Mouse (Mus musculus): Measurements from ENCODE around the gene Pacsin3. TPM values are rescaled to one million over a fixed set of nuclear protein-coding genes. Genes with fewer than 3 reads are reported as not detected.

Gene Pacsin3
- total and polyA plus RNA-seq, 3 experiments, result 0.16 to 0.33 TPM; not detected in 1

DNA sequence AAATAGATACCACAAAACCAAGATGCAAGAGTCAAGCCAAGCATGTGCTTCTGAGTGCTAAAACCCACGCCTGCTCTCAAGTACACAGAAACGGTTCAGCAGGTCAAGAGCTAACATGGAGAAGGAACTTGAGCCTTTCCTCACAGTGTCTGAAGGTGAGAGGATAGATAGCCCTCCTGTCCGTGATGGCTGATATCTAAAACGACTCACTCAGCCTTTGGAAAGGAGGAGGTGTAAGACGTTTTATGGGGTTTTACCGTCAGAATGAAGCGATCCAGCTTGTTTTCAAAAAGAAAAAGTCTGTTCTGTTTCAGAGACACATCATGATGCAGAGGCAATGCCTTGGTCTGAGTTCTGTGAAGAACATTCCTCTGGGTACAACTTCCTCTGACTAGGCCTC is 58.4 kb downstream of the Pacsin3 start:
- Histone ChIP-seq H3K4me1 (ENCODE audit: insufficient read depth, low read depth, low read length) (no peaks in the 10 kb centered on the region), H3K9me3 (replicated peaks) (no peaks in the 10 kb centered on the region), H3K27me3 (ENCODE audit: insufficient read depth, low read length) (peaks cover 19% of the 10 kb centered on the region), H3K4me3 (ENCODE audit: low read depth, low read length) (no peak overlapping the region), H3K36me3 (replicated peaks) (no peaks in the 10 kb centered on the region)
- no peak for TF ChIP-seq TAL1 (conservative IDR thresholded peaks at IDR 0.05; ENCODE audit: low read depth, low read length)
- no peak for TF ChIP-seq CTCF (IDR thresholded peaks at IDR 0.05; ENCODE audit: low read depth, low read length)
- TF ChIP-seq GATA1 (IDR thresholded peaks at IDR 0.05; ENCODE audit: borderline replicate concordance, low read length), result no peak
- no peak for TF ChIP-seq GATA2 (IDR thresholded peaks at IDR 0.05; ENCODE audit: borderline replicate concordance, low read depth, low read length)
- TF ChIP-seq POLR2AphosphoS5 (IDR thresholded peaks at IDR 0.05; ENCODE audit: insufficient replicate concordance, low read depth, low read length), result no peak
- no peak for DNase-seq (ENCODE audit: low spot score)
- ATAC-seq (ENCODE audit: extremely low read depth, insufficient number of reproducible peaks, low FRiP score, poor library complexity, severe bottlenecking), result no peak

Other genes starting within 250 kb of the Pacsin3 start
- gene Rapsn, start 220.3 kb upstream of the Pacsin3 start, total RNA-seq (2014; fragmentation: Nextera tagmentation), result 1.8 TPM in 1 of 2 replicates, not detected in the other
- gene Rapsn, start 220.3 kb upstream of the Pacsin3 start, total RNA-seq (2017), result 3.4 and 4.4 TPM in 2 replicates
- gene Rapsn, start 220.3 kb upstream of the Pacsin3 start, polyA plus RNA-seq (2012), result 2.3 and 3.7 TPM in 2 replicates
- 109 and 141 TPM in 2 replicates for gene Psmc3, start 201.9 kb upstream of the Pacsin3 start, total RNA-seq (2014; fragmentation: Nextera tagmentation)
- 280 and 333 TPM in 2 replicates for gene Psmc3, start 201.9 kb upstream of the Pacsin3 start, total RNA-seq (2017)
- 151 and 165 TPM in 2 replicates for gene Psmc3, start 201.9 kb upstream of the Pacsin3 start, polyA plus RNA-seq (2012)
- 23.6 and 24.9 TPM in 2 replicates for gene Slc39a13, start 185.5 kb upstream of the Pacsin3 start, total RNA-seq (2014; fragmentation: Nextera tagmentation)
- 8.6 and 12.7 TPM in 2 replicates for gene Slc39a13, start 185.5 kb upstream of the Pacsin3 start, total RNA-seq (2017)
- 12.1 and 13.6 TPM in 2 replicates for gene Slc39a13, start 185.5 kb upstream of the Pacsin3 start, polyA plus RNA-seq (2012)
- gene Spi1, start 173.6 kb upstream of the Pacsin3 start, total RNA-seq (2014; fragmentation: Nextera tagmentation), result 79.8 and 99.2 TPM in 2 replicates
- gene Spi1, start 173.6 kb upstream of the Pacsin3 start, total RNA-seq (2017), result 23.5 and 25.4 TPM in 2 replicates
- 135 and 138 TPM in 2 replicates for gene Spi1, start 173.6 kb upstream of the Pacsin3 start, polyA plus RNA-seq (2012)
- not detected in 2 replicates for gene Mybpc3, start 137.8 kb upstream of the Pacsin3 start, total RNA-seq (2014; fragmentation: Nextera tagmentation)
- gene Mybpc3, start 137.8 kb upstream of the Pacsin3 start, total RNA-seq (2017), result under 0.01 TPM in 1 of 2 replicates, not detected in the other
- gene Mybpc3, start 137.8 kb upstream of the Pacsin3 start, polyA plus RNA-seq (2012), result not detected in 2 replicates
- 26.7 and 33.2 TPM in 2 replicates for gene Madd, start 72.1 kb upstream of the Pacsin3 start, total RNA-seq (2014; fragmentation: Nextera tagmentation)
- gene Madd, start 72.1 kb upstream of the Pacsin3 start, total RNA-seq (2017), result 18.0 and 22.5 TPM in 2 replicates
- gene Madd, start 72.1 kb upstream of the Pacsin3 start, polyA plus RNA-seq (2012), result 8.2 and 10.4 TPM in 2 replicates
- not detected in 2 replicates for gene Nr1h3, start 53.1 kb upstream of the Pacsin3 start, total RNA-seq (2014; fragmentation: Nextera tagmentation)
- gene Nr1h3, start 53.1 kb upstream of the Pacsin3 start, total RNA-seq (2017), result 0.38 and 0.52 TPM in 2 replicates
- 0.18 and 0.27 TPM in 2 replicates for gene Nr1h3, start 53.1 kb upstream of the Pacsin3 start, polyA plus RNA-seq (2012)
- gene Acp2, start 53.1 kb upstream of the Pacsin3 start, total RNA-seq (2014; fragmentation: Nextera tagmentation), result 19.5 and 21.1 TPM in 2 replicates
- 9.6 and 17.2 TPM in 2 replicates for gene Acp2, start 53.1 kb upstream of the Pacsin3 start, total RNA-seq (2017)
- gene Acp2, start 53.1 kb upstream of the Pacsin3 start, polyA plus RNA-seq (2012), result 4.0 and 5.3 TPM in 2 replicates
- gene Ddb2, start 19.0 kb upstream of the Pacsin3 start, total RNA-seq (2014; fragmentation: Nextera tagmentation), result 12.9 and 18.7 TPM in 2 replicates
- gene Ddb2, start 19.0 kb upstream of the Pacsin3 start, total RNA-seq (2017), result 15.2 and 18.5 TPM in 2 replicates
- 1.3 and 1.5 TPM in 2 replicates for gene Ddb2, start 19.0 kb upstream of the Pacsin3 start, polyA plus RNA-seq (2012)
- 48.5 and 52.4 TPM in 2 replicates for gene Arfgap2, start 9.0 kb downstream of the Pacsin3 start, total RNA-seq (2014; fragmentation: Nextera tagmentation)
- gene Arfgap2, start 9.0 kb downstream of the Pacsin3 start, total RNA-seq (2017), result 53.0 and 54.9 TPM in 2 replicates
- gene Arfgap2, start 9.0 kb downstream of the Pacsin3 start, polyA plus RNA-seq (2012), result 42.1 and 44.2 TPM in 2 replicates
- not detected in 2 replicates for gene 1110051M20Rik, start 188.8 kb downstream of the Pacsin3 start, total RNA-seq (2014; fragmentation: Nextera tagmentation)
- 0.58 and 0.76 TPM in 2 replicates for gene 1110051M20Rik, start 188.8 kb downstream of the Pacsin3 start, total RNA-seq (2017)
- gene 1110051M20Rik, start 188.8 kb downstream of the Pacsin3 start, polyA plus RNA-seq (2012), result 0.05 TPM in 1 of 2 replicates, not detected in the other
- not detected in 2 replicates for gene Lrp4, start 201.6 kb downstream of the Pacsin3 start, total RNA-seq (2014; fragmentation: Nextera tagmentation)
- 0.17 and 0.22 TPM in 2 replicates for gene Lrp4, start 201.6 kb downstream of the Pacsin3 start, total RNA-seq (2017)
- gene Lrp4, start 201.6 kb downstream of the Pacsin3 start, polyA plus RNA-seq (2012), result not detected in 2 replicates